Mouse (Mus musculus): ENCODE data around the gene Vax2. TPM values are rescaled to one million over a fixed set of nuclear protein-coding genes. Genes with fewer than 3 reads are reported as not detected.

Vax2 gene
- polyA plus RNA-seq (2012; rRNA removed) = not detected in 2 replicates

DNA sequence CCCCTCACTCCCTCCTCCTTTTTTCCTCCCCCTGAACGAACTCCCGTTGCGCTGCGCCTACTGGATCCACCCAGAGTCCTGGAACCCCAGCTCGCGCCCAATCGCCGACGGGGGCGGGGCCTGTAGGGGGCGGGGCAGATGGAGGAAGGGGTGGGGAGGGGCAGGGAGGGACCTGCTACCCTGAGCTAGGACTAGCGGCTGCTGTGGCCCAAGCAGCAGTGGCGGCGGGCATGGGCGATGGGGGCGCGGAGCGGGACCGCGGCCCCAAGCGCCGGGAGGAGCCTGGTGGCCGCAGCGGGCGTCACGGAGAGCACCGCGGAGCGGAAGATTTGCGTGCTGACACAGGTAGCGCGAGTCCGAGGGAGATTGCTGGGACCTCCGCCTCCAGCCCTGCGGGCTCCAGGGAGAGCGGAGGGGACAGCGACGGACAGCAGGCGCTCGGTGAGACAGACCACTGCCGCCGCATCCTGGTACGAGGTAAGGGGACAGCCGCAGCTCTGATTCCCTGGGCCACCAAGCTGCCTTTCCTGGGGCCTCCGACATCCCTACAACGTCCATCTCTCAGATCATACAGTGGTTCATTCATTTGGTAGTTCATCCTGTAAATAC, at the start of gene Vax2:
Vax2 (plus strand) TSS at position 198 of the 609 bp plus-strand sequence.

DNA sequence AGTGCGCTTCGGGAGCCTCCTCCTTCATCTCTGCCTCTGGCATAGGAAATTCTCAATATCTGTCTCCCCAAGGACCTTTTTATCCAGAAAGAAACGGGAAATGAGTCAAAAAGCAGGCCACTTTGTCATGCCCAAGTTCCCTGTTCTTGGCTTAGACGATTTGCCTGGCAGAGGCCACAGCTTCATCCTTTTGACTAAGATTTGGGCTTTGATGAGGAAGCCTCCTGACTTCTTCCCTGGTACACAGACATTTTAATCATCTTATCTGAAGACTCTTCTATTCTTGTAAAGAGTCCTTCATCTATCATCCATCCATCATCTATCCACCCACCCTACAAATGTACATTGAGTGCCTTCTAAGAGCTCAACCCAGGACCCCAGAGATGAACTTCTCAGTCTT, 33.3 kb upstream of the Vax2 start, which contains the start of gene Cd207:
Cd207 (minus strand) TSS at position 101 of the 400 bp plus-strand sequence.

DNA sequence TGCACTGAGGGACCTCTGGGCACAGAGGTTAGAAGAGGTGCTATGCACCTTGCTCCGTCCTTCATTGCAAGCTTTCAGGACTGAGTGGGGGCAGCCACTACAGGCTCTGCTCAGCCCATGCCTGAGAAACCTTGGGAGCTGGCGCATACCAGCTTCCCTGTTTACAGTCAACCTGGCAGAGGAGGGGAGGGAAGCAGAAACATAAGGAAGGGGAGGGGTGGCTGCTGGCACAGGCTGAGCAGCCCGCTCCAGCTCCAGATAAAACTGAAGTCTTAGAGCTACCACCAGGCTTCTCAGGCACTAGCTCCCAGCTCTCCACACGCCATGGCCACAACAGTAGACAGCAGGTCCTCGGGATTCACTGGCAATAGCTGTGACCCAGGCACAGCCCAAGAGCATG, 31.7 kb downstream of the Vax2 start, which contains the start of gene Atp6v1b1:
Atp6v1b1 (plus strand) TSS at position 230 of the 400 bp plus-strand sequence.

DNA sequence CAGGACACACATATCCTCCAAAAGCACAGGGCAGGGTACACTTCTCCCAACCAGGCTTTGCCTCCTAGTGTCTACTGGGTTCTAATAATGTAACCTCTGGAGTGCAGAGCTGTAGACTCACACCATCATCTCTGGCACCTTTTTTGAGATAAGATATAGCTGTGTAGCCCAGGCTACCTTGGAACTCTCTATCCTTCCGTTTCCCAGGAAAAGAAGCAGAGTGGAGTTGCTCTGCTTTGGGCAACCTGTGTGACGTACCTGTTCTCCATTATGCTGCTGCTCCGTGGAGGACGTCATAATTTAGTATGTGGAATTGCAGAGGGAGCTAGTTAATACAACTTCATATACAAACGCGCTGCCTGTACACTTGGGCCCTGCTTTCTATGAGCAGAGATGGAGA, 51.3 kb downstream of the Vax2 start, which contains the start of gene Ankrd53:
Ankrd53 (plus strand) TSS at position 301 of the 400 bp plus-strand sequence.

DNA sequence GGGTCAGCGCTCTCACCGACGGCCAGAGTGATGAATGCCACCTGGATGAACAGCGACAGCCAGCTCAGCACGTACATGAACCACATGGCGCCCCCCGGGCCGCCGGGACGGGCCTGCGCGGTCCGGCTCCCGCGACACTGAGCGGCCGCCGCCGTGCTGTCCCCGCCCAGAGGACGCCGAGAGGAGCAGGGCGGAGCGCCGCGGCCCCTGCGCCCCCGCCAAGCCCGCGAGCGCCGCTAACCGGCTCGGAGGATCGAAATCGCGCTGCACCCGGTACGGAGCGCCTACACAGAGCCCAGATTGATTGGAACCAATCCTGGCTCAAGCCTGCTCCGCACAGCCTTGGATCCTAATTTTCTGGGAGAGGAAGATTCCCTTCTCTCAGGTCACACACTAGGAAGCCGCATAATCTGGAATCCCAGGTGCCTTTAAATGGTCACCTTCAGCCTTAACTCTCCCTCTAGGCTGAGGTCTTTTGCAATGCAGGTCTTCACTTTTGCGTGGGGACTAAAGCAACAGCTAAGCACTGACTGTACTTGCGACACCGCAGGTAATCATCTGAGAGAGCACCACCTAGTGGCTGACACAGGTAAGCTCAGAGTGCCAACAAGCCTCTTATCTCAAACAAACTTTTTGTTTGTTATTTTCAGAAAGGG, 64.7 kb downstream of the Vax2 start, which contains the start of gene Tex261:
Tex261 (minus strand) TSS at position 176 of the 656 bp plus-strand sequence.

Other genes with a start within 250 kb of the Vax2 start
- 19.6 and 21.8 TPM in 2 replicates for gene Dguok, start 204.3 kb upstream of the Vax2 start, polyA plus RNA-seq (2012; rRNA removed)
- gene Actg2, start 175.0 kb upstream of the Vax2 start, polyA plus RNA-seq (2012; rRNA removed) = 4.8 and 5.8 TPM in 2 replicates
- gene Stambp, start 138.5 kb upstream of the Vax2 start, polyA plus RNA-seq (2012; rRNA removed) = 6.4 and 7.2 TPM in 2 replicates
- gene Clec4f, start 55.1 kb upstream of the Vax2 start, polyA plus RNA-seq (2012; rRNA removed) = 39.7 and 74.4 TPM in 2 replicates
- 0.90 and 2.2 TPM in 2 replicates for gene Cd207, start 33.4 kb upstream of the Vax2 start, polyA plus RNA-seq (2012; rRNA removed)
- gene Atp6v1b1, start 31.7 kb downstream of the Vax2 start, polyA plus RNA-seq (2012; rRNA removed) = 0.05 TPM in 1 of 2 replicates, not detected in the other
- not detected in 2 replicates for gene Ankrd53, start 51.4 kb downstream of the Vax2 start, polyA plus RNA-seq (2012; rRNA removed)
- gene Tex261, start 64.5 kb downstream of the Vax2 start, polyA plus RNA-seq (2012; rRNA removed) = 24.8 and 26.3 TPM in 2 replicates
- 8.8 and 10.3 TPM in 2 replicates for gene Nagk, start 83.7 kb downstream of the Vax2 start, polyA plus RNA-seq (2012; rRNA removed)
- gene Paip2b, start 120.5 kb downstream of the Vax2 start, polyA plus RNA-seq (2012; rRNA removed) = 6.5 TPM in 2 replicates
- 13.5 and 14.4 TPM in 2 replicates for gene Zfp638, start 155.8 kb downstream of the Vax2 start, polyA plus RNA-seq (2012; rRNA removed)